Mouse (Mus musculus) T-helper 1 cell (primary cell): ENCODE results near the gene Rccd1.
"Not testable (repeated sequence)": the region's sequence is repeated elsewhere in the genome, so short reads cannot be mapped to it uniquely, and the experiment has no call there.

Experiments
- in situ Hi-C: fragments of 300-600 bp; cut with MboI, MseI; formaldehyde crosslinking; loops from one replicate; pipeline ENCODE4 v1.15.1; 2025; ENCODE audit warnings: high pct_unique_total_duplicates

Gene Rccd1

GRCm38 (mm10) chr7:80346173-80346572 is 21.9 kb upstream of the Rccd1 start:
- in situ Hi-C loops, result no loop called here

- in situ Hi-C loops, result no loop called here
These were observed 19.2 kb upstream of the Rccd1 start for GRCm38 (mm10) chr7:80343270-80344018.

GRCm38 (mm10) chr7:80342858-80343257 is 18.6 kb upstream of the Rccd1 start, which contains the start of gene Hddc3:
Gene Hddc3, plus strand, starts transcription at chr7:80343104.
- in situ Hi-C loops, result no loop called here

- in situ Hi-C loops, result no loop called here
These were observed 17.5 kb upstream of the Rccd1 start for GRCm38 (mm10) chr7:80341793-80342192.

GRCm38 (mm10) chr7:80340793-80341192 is 16.5 kb upstream of the Rccd1 start, which contains the start of gene Unc45a:
Gene Unc45a, minus strand, starts transcription at chr7:80341005.
- in situ Hi-C loops, result no loop called here

- in situ Hi-C loops, result loop anchor here (5.0 kb wide), 1 partner anchor 37 kb away; no protein-coding TSS in a partner anchor
These were observed 15.8 kb upstream of the Rccd1 start for GRCm38 (mm10) chr7:80339793-80340628.

- in situ Hi-C loops, result loop anchor here (5.0 kb wide), 1 partner anchor 38 kb away; no protein-coding TSS in a partner anchor
These were observed 15.1 kb upstream of the Rccd1 start for GRCm38 (mm10) chr7:80339371-80339770.

- in situ Hi-C loops, result loop anchor here (5.0 kb wide), 1 partner anchor 40 kb away; no protein-coding TSS in a partner anchor
These were observed 12.7 kb upstream of the Rccd1 start for GRCm38 (mm10) chr7:80336932-80337331.

GRCm38 (mm10) chr7:80334848-80335247 is 10.6 kb upstream of the Rccd1 start:
- in situ Hi-C loops, result loop anchor here (5.0 kb wide), 1 partner anchor 42 kb away; no protein-coding TSS in a partner anchor

GRCm38 (mm10) chr7:80331433-80331832 is 7.2 kb upstream of the Rccd1 start:
- in situ Hi-C loops, result no loop called here

- in situ Hi-C loops, result no loop called here
These were observed 6.0 kb upstream of the Rccd1 start for GRCm38 (mm10) chr7:80330278-80330677.

GRCm38 (mm10) chr7:80326076-80326475 is 1.8 kb upstream of the Rccd1 start:
- in situ Hi-C loops, result no loop called here

- in situ Hi-C loops, result no loop called here
These were observed 1.1 kb upstream of the Rccd1 start for GRCm38 (mm10) chr7:80325292-80325868.

- in situ Hi-C loops, result not testable (repeated sequence)
These were observed 514 bp upstream of the Rccd1 start for GRCm38 (mm10) chr7:80324816-80325119.

GRCm38 (mm10) chr7:80323336-80323735 is 918 bp downstream of the Rccd1 start:
- in situ Hi-C loops, result no loop called here

- in situ Hi-C loops, result no loop called here
These were observed 4.3 kb downstream of the Rccd1 start for GRCm38 (mm10) chr7:80319846-80320496.

GRCm38 (mm10) chr7:80318670-80319069 is 5.6 kb downstream of the Rccd1 start:
- in situ Hi-C loops, result no loop called here

- in situ Hi-C loops, result no loop called here
These were observed 6.7 kb downstream of the Rccd1 start for GRCm38 (mm10) chr7:80317439-80318115.

GRCm38 (mm10) chr7:80315733-80316132 is 8.5 kb downstream of the Rccd1 start:
- in situ Hi-C loops, result no loop called here

GRCm38 (mm10) chr7:80310771-80311170 is 13.5 kb downstream of the Rccd1 start:
- in situ Hi-C loops, result no loop called here

- in situ Hi-C loops, result no loop called here
These were observed 16.5 kb downstream of the Rccd1 start for GRCm38 (mm10) chr7:80307766-80308165.
